Mouse (Mus musculus) cortical plate, adult 2 months (tissue): Measurements from ENCODE around the gene Polr3e.

Source experiments
- CTCF ChIP-seq: fragments of 200-500 bp; IDR thresholded peaks from 2 replicates; pipeline ENCODE4 v1.5.1; 2011; ENCODE audit warnings: mild to moderate bottlenecking, control low read depth, low read length; ENCODE audit not compliant: insufficient read depth; ENCODE audit errors: extremely low read depth
- POLR2A ChIP-seq: fragments of 200-500 bp; IDR thresholded peaks from 2 replicates; pipeline ENCODE4 v1.6.1; 2011; ENCODE audit warnings: mild to moderate bottlenecking, low read length, control low read depth; ENCODE audit not compliant: insufficient read depth; ENCODE audit errors: extremely low read depth

- TF ChIP-seq POLR2A (no peak), CTCF (no peak)
These were observed 32.8 kb upstream of the Polr3e start for GRCm38 (mm10) chr7:120884746-120885145.
